Mouse (Mus musculus) G1E (cell line): Measurements from ENCODE around the gene Rgs6.

Experiments used
- CTCF ChIP-seq: IDR thresholded peaks from 2 replicates; pipeline ENCODE4 v1.5.1; 2012; ENCODE audit warnings: low read depth, low read length, inconsistent platforms, mixed read lengths
- GATA1 ChIP-seq: IDR thresholded peaks from 2 replicates; pipeline ENCODE4 v1.6.1; 2012; ENCODE audit warnings: borderline replicate concordance, low read length, inconsistent platforms, mixed read lengths
- GATA2 ChIP-seq: IDR thresholded peaks from 2 replicates; pipeline ENCODE4 v1.6.1; 2012; ENCODE audit warnings: low read depth, low read length, inconsistent platforms, borderline replicate concordance
- POLR2AphosphoS5 ChIP-seq: IDR thresholded peaks from 2 replicates; pipeline ENCODE4 v1.6.1; 2012; ENCODE audit warnings: low read depth, low read length, inconsistent platforms; ENCODE audit not compliant: insufficient replicate concordance
- TAL1 ChIP-seq: conservative IDR thresholded peaks from 2 replicates; pipeline ENCODE4 v1.6.1; 2012; ENCODE audit warnings: low read depth, low read length, inconsistent platforms, mixed read lengths

- no peak for TF ChIP-seq CTCF
- no peak for TF ChIP-seq GATA1
- no peak for TF ChIP-seq POLR2AphosphoS5
- TF ChIP-seq TAL1 = no peak
- no peak for TF ChIP-seq GATA2
Measured at GRCm38 (mm10) chr12:82698886-82699527, 110.9 kb downstream of the Rgs6 start.
